Mouse (Mus musculus): ENCODE data around the gene Jhy.

Gene Jhy

DNA sequence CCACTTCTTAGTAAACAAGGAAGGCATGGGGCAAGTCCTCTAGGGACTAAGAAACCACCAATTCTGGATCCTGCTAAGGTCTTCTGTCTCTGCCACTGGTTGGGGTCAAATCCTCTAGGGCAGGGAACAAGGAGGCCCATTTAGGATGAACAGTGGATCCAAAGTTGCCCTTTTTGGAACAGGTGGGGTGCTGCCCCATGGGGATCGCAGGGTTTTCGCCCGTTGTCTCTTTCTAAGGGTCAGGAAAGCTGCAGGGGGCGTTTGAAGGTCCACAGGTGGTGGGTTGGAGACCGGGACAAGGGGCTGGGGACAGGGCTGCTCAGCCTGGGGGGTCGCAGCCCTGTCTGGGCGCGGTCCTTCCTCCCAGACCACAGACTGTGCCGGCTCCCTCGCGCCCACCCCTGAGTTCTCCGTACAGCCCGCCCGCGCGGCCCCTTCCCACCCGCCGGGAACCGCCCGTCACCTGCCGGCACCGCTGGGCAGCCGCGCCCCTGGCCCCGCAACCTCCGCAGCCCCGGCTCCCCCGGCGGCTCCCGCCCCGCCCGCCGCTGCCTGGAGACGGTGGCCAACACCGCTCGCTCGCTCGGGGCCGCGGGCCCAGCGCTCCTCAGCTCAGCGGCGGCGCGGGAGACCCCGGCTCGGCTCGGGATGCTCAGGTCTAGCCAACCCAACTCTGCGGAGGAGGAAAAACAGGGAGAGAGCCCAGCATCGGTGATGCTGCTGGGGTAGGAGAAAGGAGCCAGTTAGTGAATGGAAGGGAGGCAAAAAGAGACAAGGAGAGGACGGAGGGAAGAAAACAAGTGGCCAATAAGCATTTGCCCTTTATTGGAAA lies at the start of gene Jhy:
Gene Jhy (minus strand): TSS at position 533 of the 832 bp plus-strand sequence.
- no peak for DNase-seq

DNA sequence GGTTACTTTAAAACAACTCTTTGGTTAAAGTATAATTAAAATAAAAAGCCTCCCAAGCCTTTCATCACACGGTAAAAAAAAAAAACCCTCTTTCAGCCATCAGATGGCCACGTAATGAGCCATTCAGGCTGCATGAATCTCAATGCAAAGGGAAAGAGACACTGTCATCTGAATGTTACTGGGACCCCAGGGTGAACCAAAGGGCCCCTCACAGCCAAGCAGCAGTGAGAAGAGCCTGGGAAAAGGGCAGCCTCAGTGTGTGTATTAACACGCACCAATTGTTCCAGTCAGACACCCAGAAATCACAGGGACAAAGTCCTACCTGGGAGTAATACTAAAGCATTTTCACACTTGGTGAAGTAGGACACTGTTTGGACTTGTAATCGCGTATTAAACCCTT lies 48.5 kb upstream of the Jhy start:
- DNase-seq, result no peak

DNA sequence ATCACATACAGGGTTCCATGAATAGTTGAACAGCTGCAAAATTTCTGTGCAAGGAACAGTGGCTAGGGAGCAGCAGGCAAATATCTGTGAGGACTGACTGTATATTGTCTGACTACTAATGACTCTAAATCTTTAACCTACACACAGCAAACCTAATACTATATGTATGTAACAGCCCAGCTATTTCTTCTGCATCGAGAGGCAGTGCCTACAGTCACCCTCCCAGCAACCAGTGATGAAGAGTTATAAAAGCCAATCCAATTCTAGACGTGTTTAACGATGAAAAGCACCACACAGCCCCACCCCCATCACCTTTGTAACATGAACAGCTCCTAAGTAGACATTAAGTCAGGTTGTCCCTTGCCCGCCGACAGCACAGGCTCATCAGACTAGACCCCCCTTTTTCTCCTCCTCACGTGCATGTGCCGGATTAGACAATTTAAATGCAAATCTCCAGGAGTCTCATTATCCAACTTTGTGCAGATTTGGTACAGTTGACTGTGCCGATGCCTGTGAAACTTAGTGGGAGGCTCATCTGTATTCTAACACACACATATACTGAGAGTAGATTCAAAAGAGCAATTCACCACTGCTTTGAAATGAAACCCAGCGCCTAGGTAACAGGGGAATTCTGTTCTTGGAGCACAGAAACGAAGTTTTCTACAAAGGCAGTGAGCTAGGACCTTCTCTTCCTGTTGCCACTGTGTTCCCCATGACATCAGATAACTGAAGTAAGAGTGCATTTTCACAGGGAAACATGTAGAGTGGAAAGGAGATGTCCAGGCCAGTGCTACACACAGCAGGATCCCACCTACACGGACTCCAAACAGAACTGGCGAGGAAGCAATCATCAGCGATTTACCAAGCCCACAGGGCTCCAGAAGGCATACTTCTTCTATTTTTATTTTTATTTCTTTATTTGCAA lies 47.9 kb upstream of the Jhy start:
- no peak for DNase-seq

DNA sequence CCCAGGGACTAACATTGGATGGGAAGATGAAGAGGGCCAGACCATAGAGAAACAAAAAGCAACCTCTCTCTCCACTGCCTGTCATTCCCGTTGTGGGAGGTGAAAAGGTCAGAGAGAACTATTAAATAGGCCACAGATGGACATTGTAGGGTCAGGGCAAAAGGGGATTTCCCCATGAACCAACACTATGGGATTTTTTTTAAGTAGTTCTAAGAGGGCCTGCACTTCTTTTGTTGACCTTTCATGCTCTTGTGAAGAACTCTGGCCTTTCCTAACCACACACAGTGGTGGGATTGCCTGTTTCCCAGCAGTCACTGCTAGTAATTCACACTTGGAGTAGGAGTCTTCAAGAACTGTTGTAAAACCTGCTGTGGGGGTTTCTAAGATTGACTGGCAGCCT lies 43.9 kb upstream of the Jhy start:
- no peak for DNase-seq

DNA sequence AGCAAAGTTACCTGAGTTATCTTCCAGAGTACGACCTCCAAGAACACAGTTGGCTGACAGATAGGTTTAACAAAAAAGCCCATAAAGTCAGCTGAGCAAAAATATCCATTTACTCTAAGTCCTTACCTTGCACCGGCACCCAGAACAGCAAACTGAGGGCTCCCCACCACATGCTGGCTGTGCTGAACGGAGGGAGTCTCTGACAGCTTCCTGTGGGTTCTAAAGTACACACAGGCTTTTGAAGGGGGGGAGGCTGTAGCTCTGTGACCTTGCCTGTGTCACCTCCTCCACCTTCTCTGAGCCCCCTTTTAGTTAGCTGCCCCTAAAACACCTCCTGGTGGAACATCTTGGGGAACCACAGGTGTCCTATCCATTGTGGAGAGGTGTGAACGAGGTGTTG lies 40.5 kb upstream of the Jhy start, which contains the start of gene Crtam:
Gene Crtam (minus strand): TSS at position 214 of the 400 bp plus-strand sequence.
- DNase-seq, result peak; percentile 10 to 21

DNA sequence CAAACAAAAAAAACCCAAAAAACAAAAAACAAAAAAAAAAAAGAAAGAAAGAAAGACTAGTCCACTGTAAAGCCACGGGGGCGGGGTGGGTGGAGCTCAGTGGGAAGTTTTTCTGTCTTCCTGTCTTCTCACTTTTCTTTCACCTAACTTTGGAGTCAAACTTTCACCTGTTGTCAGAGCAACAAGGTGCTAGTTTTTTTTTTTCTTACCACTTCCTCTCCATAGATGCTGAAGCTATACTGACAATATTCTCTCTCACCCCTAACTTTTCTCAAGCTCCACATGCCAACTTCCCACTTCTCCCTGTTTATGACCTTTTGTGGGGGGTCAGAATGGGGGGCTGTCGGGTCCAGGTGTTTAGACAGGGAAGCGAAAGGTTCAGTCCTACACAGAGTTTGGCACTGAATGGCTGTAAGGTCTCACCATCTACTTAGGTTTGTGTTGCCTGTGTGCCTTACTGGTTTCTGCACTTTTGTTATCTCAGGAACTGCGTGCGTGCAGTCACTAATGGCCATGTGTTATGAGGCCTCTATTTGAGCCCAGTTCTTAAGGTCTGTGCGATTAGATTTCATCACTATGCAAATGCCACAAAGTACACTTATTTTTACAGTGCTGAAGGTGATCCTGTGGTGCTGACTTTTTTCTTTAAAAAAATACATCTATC lies 33.3 kb upstream of the Jhy start:
- peak; percentile 15 to 35 for DNase-seq

DNA sequence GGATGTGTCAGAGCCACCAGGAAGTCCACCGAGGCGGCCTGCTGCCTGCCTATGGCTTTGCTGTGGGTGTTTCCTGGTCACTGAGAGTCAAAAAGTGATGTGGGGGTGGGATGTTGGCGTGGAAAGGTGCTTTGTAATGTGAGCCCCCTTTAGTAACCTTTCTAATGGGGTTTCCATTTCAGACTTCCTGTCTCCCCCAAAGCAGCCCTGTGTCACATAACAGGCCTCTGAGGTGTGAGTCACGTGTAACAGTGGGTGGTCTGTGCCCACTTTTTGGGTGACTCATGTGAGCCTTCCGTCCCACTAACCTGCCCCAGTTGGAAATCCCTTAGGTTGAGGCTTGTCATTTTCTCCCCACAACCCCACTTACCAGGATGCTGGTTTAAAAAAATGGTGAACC lies 30.2 kb upstream of the Jhy start:
- DNase-seq, result no peak

DNA sequence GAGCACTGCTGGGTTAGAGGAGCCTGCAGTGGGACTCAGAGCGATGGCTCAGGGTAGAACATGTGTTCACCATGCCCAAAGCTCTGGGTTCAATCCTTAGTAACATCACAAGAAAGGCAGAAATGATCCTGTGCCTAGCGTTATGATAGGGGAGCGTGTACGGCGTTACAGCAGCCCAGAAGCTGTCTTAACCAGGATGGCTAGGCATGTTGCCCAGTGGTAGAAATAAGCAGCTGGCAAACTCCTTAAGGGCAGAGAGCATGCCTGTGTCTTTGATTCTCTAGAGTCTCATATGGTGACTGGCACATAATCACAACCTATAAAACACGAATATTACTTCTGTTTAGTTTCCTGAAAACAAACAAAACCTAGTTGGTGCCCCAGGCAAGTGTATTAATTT lies 27.6 kb upstream of the Jhy start:
- DNase-seq, result no peak

DNA sequence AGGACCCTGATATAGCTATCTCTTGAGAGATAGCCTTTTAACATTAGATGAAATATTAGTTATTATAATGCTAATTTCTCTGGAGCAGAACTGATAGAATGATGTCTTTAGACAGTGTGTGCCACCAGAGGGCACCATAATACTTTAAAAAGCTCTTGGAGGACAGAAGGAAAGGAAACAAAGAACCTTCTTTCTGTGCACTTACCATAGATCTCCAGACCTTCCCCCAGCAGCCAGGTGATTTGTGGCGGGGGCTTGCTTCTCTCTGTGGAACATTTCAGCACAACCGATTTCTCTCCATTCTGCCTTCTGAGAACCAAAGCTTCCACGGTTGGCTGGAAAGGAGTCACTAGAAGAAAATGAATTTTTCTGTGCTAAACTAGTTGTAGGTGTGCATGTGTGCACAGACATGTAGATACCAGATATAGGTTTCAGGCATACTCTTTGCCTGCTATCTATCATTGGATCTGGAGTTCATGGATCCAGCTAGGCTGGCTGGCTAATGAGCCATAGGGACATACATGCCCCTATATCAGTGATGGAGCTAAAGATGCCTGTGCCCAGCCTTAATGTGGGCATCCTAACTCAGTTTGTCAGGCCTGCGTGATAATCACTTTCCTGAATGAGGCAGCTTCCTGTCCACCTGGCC lies 26.1 kb upstream of the Jhy start:
- DNase-seq, result peak; percentile 10 to 32

DNA sequence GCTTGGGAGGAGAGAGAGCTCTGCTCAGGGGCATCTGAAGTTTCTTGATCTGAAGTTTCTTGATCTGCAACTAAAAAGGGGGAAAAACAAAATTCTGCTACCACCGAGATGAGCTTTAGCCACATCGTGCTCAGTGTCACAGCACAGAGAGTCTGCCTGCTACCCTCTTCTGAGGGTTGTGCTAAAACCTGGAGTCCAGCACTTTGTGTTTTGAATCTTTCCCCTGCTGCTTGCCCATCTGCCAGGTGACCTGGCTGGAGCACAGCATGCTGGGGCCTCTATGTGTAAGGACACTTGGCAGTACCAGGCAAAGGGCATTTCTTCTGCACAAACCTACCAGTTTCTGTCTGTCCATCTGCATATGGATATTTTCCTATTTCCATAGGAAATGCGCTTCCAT lies 20.4 kb upstream of the Jhy start:
- DNase-seq, result no peak

DNA sequence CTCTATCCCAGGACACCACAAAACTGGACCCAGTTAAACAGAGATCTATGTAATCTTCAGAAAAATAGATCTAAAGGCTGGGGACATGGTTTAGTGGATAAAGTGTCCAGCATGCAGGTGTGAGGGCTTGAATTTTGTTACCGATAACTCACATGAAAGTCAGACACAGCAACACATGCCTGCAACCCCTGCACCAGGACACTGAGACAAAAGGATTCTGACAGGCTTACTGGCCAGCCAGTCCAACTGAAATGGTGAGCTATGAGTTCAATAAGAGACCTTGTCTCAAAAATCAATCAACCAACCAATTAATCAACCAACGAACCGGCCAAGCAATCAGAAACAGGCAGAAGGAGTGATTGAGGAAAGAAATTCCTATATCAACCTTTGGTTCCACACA lies 19.8 kb upstream of the Jhy start:
- no peak for DNase-seq

DNA sequence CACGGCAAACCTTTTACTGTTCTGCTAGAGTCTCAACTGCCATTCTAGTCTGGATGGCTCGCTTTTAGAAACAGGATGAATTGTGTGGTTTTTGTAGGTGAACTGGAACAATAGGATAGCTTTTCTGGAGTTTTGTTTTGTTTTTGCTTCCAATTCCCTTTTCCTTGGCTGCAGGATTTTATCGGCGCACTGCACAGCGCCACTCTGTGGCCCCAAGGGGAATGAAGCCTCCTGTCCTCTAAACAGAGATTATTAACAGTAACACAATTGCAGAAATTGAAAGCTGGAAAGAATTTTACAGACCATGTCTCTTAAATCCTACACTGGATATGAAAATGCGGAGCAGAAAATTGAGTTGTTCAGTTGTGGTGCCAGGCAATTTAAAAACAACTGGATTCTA lies 18.6 kb upstream of the Jhy start:
- no peak for DNase-seq

DNA sequence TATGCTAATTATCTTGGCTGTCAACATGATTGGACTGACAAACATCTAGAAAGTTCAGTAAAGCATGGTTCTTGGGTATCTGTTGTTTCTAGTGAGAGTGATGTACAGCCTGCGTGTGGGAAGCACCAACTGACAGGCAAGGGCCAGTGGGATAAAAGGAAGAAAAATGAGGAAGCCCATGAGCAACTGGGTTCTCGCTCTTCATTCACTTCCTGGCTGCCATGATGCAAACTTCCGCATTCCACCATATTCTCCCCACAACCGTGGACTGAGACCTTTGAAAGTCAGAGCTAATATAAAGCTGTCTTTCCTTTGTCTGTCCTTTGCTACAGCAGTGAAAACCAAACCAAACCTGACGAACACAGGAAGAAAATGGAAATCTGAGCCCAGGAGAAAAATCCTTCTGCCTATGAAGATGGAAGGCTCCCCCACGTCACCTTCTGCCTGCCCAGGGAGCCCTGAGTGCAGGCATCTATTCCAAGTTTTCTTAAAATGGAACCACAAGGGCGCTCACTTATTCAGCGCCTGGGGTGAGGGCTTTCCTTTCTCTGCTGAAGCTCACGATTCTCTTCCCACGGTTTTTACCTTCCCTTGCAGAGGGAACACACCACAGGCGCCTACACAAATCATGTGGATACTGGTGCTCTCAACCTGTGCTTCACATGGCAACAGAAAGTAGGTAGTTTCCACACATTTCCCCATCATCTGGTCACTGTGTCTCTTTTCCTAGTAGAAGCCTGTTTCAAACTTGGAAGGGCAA lies 10.3 kb upstream of the Jhy start:
- no peak for DNase-seq

DNA sequence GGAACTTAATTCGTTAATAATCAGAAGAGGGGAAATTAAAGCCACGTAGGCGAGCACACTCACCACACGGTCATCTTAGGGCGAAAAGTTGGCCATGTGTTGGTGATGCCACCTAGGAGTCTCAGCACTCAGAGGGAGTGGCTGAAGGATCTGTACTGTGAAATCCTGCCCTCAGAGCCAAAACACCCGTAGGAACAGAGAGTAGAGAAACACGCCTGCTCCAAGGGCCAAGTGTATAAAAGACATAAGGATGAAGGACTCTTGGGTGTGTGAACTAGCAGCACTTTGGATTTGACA lies 448 bp upstream of the Jhy start:
- DNase-seq, result no peak

DNA sequence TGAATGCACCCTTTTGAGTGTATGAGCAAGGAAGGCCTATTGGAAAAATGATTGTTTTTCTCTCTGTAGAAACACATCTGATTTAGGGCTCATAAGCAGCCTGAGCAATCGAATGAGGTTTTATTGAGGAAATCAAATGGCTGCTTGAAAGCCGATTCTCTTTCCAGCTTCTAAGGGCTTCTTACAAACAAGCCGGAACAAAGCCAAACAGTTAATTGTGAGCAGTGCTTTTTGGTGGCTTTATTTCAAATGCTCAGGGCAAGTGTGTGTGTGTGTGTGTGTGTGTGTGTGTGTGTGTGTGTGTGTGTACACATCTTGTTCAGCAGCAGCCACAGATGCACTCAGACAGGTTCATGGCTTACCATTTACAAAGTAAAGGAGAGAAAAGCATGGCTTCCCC lies 2.5 kb downstream of the Jhy start:
- no peak for DNase-seq

DNA sequence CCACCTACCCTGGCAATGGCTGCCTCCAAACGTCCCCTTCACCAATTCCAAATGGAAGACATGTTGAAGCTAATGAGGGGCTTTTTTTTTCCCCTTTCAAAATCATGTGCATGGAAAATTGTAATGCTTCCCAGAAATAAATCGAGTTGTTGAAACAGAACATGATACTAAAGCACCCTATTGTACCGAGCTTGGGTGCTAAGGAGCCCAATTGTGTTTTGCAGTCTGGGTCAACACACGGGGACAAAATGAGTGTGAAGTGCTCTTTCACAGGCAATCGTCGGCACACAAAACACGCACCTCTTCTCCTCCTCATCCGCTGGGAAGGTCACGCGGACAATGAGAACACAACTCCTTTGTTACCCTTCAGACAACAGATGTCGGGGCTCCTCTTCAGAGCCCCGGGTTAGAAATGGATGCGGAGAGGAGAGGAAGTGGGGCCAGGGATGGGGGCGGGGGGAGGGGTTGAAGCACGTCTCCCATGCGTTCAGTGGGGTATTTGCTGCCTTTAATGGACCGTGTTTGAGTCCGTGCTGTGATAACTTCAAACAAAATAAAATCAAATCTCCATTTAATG lies 14.8 kb downstream of the Jhy start:
- no peak for DNase-seq

DNA sequence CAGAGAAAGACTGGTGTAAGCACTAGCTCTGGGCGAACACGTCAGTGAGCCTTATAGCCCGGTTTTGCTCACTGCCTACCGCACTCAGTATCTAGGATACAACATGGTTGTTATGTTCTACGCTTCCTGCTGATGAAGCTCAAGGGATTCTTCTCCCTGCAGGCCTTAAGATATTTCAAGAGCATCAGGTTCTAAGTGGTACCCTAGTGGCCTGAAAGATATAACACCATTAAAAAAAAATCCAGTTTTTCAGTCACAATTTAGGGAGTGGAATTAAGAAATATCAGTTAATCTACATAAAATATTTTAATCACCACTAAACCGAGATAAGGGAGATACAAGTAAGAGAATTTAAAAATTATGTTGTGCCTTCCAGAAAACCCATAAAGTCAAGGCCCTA lies 15.4 kb downstream of the Jhy start:
- no peak for DNase-seq

DNA sequence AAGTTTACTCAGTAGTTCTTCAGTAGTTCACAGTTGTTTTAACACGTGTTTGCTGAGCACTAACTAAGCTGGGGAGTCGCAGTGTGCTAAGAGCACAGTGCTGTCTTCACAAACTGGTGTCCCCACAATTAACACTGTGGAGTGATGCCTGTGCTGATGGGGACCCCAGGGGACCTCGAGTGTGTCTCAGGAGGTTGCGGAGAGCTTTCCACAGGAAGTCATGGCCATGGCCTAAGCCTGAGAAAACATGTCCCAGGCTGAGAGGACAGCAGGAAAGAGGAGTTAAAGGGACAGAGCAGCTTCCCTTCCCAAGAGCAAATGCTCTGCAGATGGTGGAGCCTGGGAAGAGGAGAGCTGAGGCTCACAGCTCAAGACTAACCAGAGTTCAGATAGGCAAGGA lies 16.8 kb downstream of the Jhy start:
- DNase-seq, result no peak

DNA sequence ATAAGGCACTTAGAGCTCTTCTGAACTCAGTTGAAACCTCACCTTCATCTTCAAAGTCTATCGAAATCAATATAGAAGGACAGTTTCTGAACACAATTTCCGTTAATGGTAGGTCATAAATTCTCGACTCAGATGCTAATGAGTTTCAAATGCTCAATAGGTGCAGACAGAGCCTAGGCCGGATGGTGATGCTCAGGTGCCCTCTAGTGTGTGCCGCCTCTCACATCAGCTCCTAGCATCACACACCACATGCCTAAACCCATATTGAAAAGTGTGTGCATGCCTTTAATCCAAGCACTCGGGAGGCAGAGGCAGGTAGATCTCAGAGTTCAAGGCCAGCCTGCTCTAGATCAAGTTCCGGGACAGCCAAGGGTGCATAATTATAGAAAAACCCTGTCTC lies 26.5 kb downstream of the Jhy start:
- no peak for DNase-seq

DNA sequence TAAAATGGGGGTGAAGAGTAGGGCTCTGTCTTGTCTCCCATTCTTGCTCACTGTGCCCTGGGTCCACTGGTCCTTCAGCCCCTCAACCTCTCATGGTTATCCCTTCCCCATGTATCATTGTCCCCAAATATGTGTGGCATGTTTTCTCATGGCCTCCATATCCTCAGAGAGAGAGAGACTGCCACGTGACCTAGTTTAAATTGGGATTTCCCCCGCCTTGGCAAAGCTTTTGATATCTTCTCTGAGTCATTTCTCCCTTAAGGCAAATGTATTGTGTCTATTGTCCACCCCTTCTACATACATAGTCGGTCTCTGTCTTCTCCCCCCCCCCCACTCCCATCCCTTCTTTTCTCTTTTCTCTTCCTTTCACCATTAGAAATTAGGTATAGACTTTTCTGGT lies 30.6 kb downstream of the Jhy start:
- DNase-seq, result no peak

DNA sequence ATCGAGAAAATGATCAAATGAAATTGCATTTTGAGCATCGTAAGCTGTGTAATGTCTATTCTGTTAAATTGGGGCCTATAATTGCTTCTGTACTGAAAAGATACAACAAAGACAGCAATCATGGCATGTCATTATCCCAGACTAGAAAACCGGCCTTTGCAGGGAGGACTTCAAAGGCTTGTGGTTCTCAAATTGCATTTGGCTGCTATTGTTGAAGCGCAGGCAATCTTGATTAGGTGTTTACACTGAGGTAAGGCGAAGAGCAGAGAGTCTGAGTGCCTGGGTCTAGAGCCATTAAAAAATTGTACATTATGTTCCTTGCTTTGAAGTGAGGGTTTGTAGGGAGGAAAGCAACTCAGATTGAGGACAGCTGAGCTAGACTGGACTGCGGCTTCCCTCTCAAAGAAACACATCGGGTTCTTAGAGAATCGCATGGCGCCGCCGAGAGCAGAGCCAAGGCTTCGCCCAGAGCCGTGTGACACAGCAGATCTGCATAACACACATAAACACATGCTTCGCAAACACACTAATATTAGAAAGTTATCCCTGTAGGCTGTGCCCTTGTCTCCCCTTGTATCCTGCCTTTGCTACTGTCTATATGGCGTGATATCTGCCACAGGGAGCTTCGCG lies 36.5 kb downstream of the Jhy start:
- no peak for DNase-seq
